Mouse (Mus musculus) MEL (cell line): Measurements from ENCODE around the gene Osbpl11.

ENCODE experiments used
- CTCF ChIP-seq, 3 experiments: IDR thresholded peaks in 2 of 3; conservative IDR thresholded peaks in 1 of 3; 2 replicates each; pipeline ENCODE4 v1.5.1; 2011 to 2012; ENCODE audit warnings: low read length in 3 of 3, low read depth in 2 of 3, mild to moderate bottlenecking in 2 of 3, improper control_type of control experiment in 1 of 3, inconsistent platforms in 1 of 3, mixed read lengths in 1 of 3, moderate library complexity in 1 of 3; ENCODE audit not compliant: control insufficient read depth in 1 of 3, insufficient read depth in 1 of 3, poor library complexity in 1 of 3, severe bottlenecking in 1 of 3
- E2F4 ChIP-seq: IDR thresholded peaks from 2 replicates; pipeline ENCODE4 v1.6.1; 2011; ENCODE audit warnings: low read depth, low read length, improper control_type of control experiment, borderline replicate concordance
- EP300 ChIP-seq, 2 experiments: IDR thresholded peaks; 2 replicates each; pipeline ENCODE4 v1.6.1; 2011; ENCODE audit warnings: improper control_type of control experiment in 2 of 2, low read length in 2 of 2, low read depth in 1 of 2, mild to moderate bottlenecking in 1 of 2
- GABPA ChIP-seq: IDR thresholded peaks from 2 replicates; pipeline ENCODE4 v1.6.1; 2012; ENCODE audit warnings: low read depth, mild to moderate bottlenecking, inconsistent platforms, low read length, improper control_type of control experiment, moderate library complexity
- HCFC1 ChIP-seq: IDR thresholded peaks from 2 replicates; pipeline ENCODE4 v1.6.1; 2012; ENCODE audit warnings: low read depth, mild to moderate bottlenecking, inconsistent platforms, low read length, improper control_type of control experiment, moderate library complexity
- MAZ ChIP-seq: IDR thresholded peaks from 2 replicates; pipeline ENCODE4 v1.6.1; 2012; ENCODE audit warnings: low read depth, mild to moderate bottlenecking, inconsistent platforms, low read length, improper control_type of control experiment
- NRF1 ChIP-seq: IDR thresholded peaks from 2 replicates; pipeline ENCODE4 v1.6.1; 2014; ENCODE audit warnings: low read depth, mild to moderate bottlenecking, inconsistent platforms, low read length, improper control_type of control experiment, moderate library complexity; ENCODE audit not compliant: poor library complexity, insufficient read depth, severe bottlenecking
- POLR2A ChIP-seq, 2 experiments: IDR thresholded peaks; 2 replicates each; pipeline ENCODE4 v1.6.1; 2011 to 2012; ENCODE audit warnings: low read length in 2 of 2, mild to moderate bottlenecking in 2 of 2, control low read depth in 1 of 2, improper control_type of control experiment in 1 of 2, low read depth in 1 of 2, moderate library complexity in 1 of 2; ENCODE audit not compliant: control insufficient read depth in 1 of 2, insufficient read depth in 1 of 2, poor library complexity in 1 of 2
- RCOR1 ChIP-seq: IDR thresholded peaks from 2 replicates; pipeline ENCODE4 v1.6.1; 2012; ENCODE audit warnings: low read depth, mild to moderate bottlenecking, inconsistent platforms, low read length, improper control_type of control experiment
- SIN3A ChIP-seq: IDR thresholded peaks from 2 replicates; pipeline ENCODE4 v1.6.1; 2012; ENCODE audit warnings: low read length, improper control_type of control experiment, inconsistent platforms
- SMC3 ChIP-seq: IDR thresholded peaks from 2 replicates; pipeline ENCODE4 v1.6.1; 2011; ENCODE audit warnings: low read depth, low read length, improper control_type of control experiment
- TAL1 ChIP-seq: IDR thresholded peaks from 2 replicates; pipeline ENCODE4 v1.6.1; 2012; ENCODE audit warnings: mild to moderate bottlenecking, inconsistent platforms, low read length, moderate library complexity, mixed read lengths
- USF1 ChIP-seq: IDR thresholded peaks from 2 replicates; pipeline ENCODE4 v1.6.1; 2014; ENCODE audit warnings: low read depth, mild to moderate bottlenecking, inconsistent platforms, low read length, improper control_type of control experiment, moderate library complexity
- ZNF384 ChIP-seq: IDR thresholded peaks from 2 replicates; pipeline ENCODE4 v1.6.1; 2012; ENCODE audit warnings: low read depth, mild to moderate bottlenecking, inconsistent platforms, low read length, improper control_type of control experiment

GRCm38 (mm10) chr16:33193649-33194048, 8.8 kb downstream of the Osbpl11 start:
- TF ChIP-seq GABPA (no peak), SIN3A (no peak), POLR2A (IDR thresholded peaks at IDR 0.05; ENCODE audit: control insufficient read depth in 1 of 2, insufficient read depth in 1 of 2, low read depth in 1 of 2, low read length in 2 of 2, poor library complexity in 1 of 2) (no peak), EP300 (IDR thresholded peaks at IDR 0.05; ENCODE audit: low read depth in 1 of 2, low read length in 2 of 2) (no peak), NRF1 (no peak), CTCF (IDR thresholded peaks at IDR 0.05 in 2 of 3, conservative IDR thresholded peaks at IDR 0.05 in 1 of 3; ENCODE audit: control insufficient read depth in 1 of 3, insufficient read depth in 1 of 3, low read depth in 2 of 3, low read length in 3 of 3, poor library complexity in 1 of 3, severe bottlenecking in 1 of 3) (peak; percentile 68 to 85 (median 69)), HCFC1 (no peak), E2F4 (no peak), MAZ (no peak), RCOR1 (no peak), USF1 (no peak), TAL1 (no peak), SMC3 (peak; percentile 70), ZNF384 (no peak)
